Mouse (Mus musculus): ENCODE data around the gene Shroom4.

DNA sequence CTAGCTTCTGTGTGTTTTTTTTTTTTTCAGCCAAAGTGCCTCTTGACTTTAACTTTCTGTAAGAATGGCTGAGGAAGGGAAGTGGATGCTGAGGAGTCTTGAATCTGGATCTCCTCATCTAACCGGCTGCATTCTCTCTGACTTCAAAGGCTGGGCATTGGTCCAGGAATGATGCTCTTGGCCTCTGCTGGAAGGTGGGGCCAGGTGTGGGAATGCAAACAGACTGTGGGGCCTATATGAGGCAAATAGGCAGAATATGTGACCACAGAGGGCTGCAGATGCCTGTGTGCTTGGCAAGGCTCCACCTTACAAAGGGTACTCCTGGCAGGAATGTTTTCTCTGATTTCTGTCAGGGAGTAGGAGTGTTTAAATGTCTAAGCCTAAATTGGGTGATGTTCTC is 46.8 kb downstream of the Shroom4 start:
- TF ChIP-seq EP300 (IDR thresholded peaks at IDR 0.05) (peak; percentile 83), CTCF (IDR thresholded peaks at IDR 0.05) (no peak)
